Mouse (Mus musculus) embryo, embryonic 10 days (tissue): ENCODE data around the gene Gm7714.
"Not testable (repeated sequence)": the region's sequence is repeated elsewhere in the genome, so short reads cannot be mapped to it uniquely, and the experiment has no call there.

Experiments used
- DNase-seq: peaks from one replicate; pipeline ENCODE4 v3.0.0-alpha.2; 2015; ENCODE audit warnings: low spot score

Gene Gm7714

GRCm38 (mm10) chr5:88268619-88269018 lies at the start of gene Gm7714:
Gene Gm7714 (plus strand): TSS chr5:88268919.
- no peak for DNase-seq

DNA sequence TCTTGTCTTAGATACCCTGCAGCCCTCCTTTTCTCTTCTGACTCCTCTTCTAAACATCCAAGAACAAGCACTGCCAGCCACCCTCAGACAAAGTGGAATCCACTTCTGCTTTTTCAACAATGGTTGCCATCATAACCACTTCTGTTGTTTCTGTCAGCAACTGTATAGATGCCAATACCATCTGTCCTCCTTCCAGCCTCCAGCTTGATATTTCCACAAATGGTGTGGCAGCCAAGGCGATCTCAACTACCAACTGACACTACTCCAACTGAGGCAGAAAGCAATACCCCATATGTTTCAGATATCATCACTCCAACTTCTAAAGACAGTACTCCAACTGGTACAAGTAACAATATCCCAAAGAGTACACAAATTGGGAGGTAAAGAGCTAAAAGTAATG lies 12.2 kb upstream of the Gm7714 start:
- no peak for DNase-seq

DNA sequence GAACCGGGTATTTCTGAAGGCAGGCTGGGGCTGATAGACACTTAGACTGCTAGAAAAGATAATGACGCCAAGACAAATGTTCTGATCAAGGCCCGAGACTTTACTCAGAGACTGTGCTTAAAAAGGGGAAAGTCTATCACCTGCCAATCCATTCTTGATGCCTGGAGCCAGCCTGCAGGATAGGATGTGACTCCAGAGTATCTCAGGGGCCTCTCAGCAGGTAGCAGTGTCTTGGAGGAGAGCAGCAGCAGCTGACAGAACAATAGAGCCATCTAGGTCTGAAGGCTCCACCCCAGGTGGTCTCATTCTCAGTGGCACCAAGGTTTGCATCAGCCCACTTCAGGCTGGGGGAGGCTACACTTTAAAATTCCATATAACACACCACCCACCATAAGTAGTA lies 42.6 kb downstream of the Gm7714 start:
- not testable (repeated sequence) for DNase-seq

DNA sequence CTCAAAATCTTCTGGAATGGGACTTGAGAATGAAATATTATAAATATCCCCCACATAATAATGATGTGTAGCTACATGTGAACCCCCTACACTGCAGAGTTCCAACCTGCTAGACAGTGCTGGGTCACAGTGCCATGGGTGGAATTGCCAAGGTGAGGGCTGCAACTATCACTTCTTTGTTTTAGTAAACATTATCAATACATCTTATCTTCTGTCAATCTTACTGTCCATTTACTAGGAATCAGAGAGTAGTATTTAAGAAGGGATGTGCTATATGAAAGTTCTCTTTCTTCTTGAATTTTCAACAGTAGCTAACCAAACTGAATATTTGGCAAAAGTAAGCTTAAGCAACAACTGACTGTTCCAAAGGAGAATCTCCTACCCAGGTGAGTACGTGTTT lies 48.3 kb downstream of the Gm7714 start, which contains the start of gene Prol1:
TSS of gene Prol1 (plus strand) at position 301 of the 400 bp plus-strand sequence.
- DNase-seq = no peak
